Mouse (Mus musculus) liver, embryonic 14.5 days (tissue): ENCODE measurements at regions not wholly inside any gene's neighbourhood (a gene's known extent, or its start where the extent isn't known, plus 50 kb on each side); places are given as distances from the start of the nearest gene placed in this dataset.

Source experiments
- CTCF ChIP-seq: IDR thresholded peaks from 2 replicates; pipeline ENCODE4 v1.5.1; 2016; ENCODE audit warnings: antibody characterized with exemption, low read depth, control low read depth
- EP300 ChIP-seq: IDR thresholded peaks from 2 replicates; pipeline ENCODE4 v1.6.1; 2016; ENCODE audit warnings: antibody characterized with exemption, low read depth

DNA sequence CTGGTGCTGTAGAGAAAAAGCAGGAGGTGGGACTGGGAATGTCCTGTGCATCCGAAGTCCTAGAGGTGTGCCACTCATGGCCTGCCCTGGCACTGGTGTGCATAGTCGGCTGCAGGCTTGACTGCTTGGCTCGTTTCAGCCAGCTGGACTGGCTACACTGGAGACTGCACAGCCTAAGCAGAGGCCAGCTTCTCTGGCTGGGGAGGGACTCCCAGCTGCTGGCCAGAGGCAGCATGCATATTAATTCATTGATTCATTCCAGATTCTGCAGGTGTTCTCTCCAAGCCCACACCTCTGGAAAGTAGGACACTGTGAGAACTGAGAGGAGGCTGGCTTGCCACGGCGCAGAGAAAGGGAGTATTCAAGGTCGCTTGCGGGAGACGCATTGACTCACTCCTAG, 385.9 kb downstream of the Eipr1 start:
- TF ChIP-seq CTCF, result no peak
- TF ChIP-seq EP300, result no peak
